Mouse (Mus musculus) kidney, adult 2 months (tissue): Measurements from ENCODE around the gene Prss29.

Experiments
- CTCF ChIP-seq: fragments of 200-500 bp; conservative IDR thresholded peaks from 2 replicates; pipeline ENCODE4 v1.5.1; 2011; ENCODE audit warnings: low read depth, mild to moderate bottlenecking, control low read depth, low read length, moderate library complexity, mixed read lengths; ENCODE audit not compliant: insufficient read depth, insufficient read length
- POLR2A ChIP-seq: fragments of 200-500 bp; IDR thresholded peaks from one replicate; pipeline ENCODE4 v1.6.1; 2011; ENCODE audit warnings: low read depth, low read length, control low read depth

DNA sequence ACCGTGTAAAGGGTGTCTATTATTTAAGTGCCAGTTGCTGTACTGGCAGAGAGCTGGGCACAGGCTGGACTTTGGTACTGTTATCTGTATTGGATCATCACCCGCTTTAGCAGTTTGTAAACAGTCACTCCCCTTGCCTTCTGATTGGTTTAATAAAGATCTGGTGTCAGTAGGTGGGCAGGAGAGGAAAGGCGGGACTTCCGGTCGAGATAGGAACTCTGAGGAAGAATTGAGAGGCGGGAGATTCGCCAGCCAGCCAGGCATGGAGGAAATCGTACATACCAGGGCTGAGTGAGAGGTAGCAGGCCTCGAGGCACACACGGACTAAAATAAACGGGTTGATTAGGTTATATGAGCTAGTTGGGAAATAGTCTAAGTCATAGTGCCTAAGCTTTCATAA lies 36.3 kb upstream of the Prss29 start:
- TF ChIP-seq CTCF (no peak), POLR2A (no peak)
